Mouse (Mus musculus) cerebellum, postnatal 36 days (tissue): ENCODE data around the gene Apbb1ip.

ENCODE experiments used
- DNase-seq, 2 experiments: peaks; one replicate each; pipeline ENCODE4 v3.0.0; 2021 to 2022; ENCODE audit warnings: mixed read lengths in 2 of 2

Gene Apbb1ip

GRCm38 (mm10) chr2:22773549-22774180 is at the start of gene Apbb1ip:
TSS of gene Apbb1ip (plus strand) at chr2:22774094.
- no peak for DNase-seq

DNA sequence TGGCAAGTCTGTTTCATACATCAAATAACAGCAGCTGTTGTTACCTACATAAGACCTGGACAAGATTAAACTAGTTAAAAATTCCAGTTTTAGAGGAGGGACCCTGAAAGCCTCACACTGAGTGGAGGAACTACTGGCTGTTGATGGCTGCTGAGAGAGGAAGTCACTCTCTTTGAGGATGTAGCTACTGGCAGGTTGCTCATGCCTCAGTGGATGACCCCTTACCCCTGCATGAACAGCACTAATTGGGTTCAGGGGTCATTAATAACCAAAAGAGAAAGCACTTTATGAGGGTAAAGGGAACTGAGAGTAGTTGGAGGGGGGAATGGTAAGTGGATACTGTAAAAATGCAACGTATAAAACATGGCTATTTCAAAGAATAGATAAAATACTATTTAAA is 46.8 kb upstream of the Apbb1ip start:
- no peak for DNase-seq

DNA sequence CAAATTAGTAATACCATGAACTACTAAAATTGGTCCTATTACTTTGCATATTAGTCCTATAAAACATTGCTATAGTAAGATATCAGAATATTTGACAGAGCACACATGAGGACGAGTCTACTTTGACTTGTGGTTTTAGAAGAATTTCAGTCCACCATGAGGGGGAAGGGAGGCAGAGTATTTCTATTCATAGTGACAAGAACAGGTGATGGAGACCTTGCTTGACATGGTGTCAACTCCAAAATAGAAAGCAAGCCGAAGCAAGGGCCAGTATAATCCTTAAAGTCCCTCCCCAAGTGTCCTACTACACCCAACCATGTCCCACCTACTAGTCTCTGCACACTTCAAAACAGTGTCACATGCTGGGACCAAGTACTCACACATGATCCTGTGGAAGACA is 37.8 kb upstream of the Apbb1ip start:
- DNase-seq: no peak

GRCm38 (mm10) chr2:22739369-22739768 is 34.5 kb upstream of the Apbb1ip start:
- DNase-seq: no peak

DNA sequence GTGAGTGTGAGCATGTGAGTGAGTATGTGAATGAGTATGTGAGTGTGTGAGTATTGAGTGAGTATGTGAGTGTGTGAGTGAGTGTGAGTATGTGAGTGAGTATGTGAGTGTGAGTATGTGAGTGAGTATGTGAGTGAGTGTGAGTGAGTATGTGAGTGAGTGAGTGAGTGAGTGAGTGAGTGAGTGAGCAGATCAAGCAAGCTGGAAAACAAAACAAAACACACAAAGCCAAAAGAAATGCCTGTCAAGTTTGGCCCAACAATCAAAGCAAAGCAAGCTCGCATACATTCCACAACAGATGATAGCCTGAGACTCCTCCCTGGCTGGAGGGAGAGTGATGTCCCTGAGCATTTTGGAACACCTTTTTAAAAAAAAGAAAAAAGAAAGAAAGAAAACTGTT is 33.5 kb upstream of the Apbb1ip start:
- no peak for DNase-seq

DNA sequence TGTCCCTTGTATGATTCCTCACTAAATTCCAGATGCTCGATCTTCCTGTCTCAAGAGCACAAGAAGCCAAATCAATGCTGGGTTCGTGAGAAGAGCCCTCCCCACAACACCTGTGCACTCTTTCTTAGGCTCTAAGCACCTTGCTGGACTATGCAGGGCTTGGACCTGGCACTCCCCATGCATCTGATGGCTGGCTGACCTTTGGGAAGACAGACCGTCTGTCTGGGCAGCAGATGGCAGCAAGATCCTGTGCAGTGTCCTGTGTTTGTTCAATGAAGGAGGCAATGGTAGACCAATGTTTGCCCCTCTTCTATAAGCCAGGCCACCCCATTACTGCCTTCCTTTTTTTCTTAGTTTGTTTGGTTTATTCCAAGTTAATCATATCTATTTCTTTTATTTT is 32.7 kb upstream of the Apbb1ip start:
- peak; percentile 35 to 44 for DNase-seq

GRCm38 (mm10) chr2:22744121-22744761 is 29.7 kb upstream of the Apbb1ip start:
- no peak for DNase-seq

DNA sequence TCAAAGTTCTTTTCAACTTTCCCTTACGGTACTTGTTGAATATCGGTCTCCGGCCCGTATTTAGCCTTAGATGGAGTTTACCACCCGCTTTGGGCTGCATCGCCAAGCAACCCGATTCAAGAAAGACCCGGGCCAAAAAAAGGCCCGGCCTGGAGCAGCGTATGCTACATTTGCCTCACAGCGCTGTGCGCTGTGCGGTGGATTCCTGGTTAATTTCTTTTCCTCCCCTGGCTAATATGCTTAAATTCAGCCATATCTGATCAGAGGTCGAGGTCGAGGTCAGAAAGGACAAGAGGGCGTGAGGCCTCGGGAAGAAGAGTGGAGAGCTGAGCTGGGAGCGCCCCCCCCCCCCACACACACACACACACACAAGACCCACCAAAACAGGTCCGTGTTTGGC is 29.0 kb upstream of the Apbb1ip start:
- no peak for DNase-seq

DNA sequence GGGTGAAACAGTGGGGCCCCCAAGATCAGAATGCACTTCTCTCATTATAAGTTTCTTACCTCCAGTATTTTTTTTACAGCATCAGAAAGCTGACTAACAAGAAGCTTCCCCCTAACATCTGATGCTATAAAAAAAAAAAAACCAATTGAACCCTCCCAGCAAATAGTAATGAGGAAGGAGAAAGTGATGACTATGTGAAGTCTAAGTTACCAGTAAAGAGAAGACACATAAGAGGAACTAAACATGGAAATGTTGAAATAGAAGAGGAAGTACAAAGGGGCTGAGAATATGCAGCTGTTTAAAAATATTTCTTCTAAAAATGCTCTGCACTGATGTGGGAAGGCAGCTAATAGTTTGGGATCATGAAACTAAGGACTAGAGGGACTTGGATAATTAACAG is 27.1 kb upstream of the Apbb1ip start:
- DNase-seq: no peak

DNA sequence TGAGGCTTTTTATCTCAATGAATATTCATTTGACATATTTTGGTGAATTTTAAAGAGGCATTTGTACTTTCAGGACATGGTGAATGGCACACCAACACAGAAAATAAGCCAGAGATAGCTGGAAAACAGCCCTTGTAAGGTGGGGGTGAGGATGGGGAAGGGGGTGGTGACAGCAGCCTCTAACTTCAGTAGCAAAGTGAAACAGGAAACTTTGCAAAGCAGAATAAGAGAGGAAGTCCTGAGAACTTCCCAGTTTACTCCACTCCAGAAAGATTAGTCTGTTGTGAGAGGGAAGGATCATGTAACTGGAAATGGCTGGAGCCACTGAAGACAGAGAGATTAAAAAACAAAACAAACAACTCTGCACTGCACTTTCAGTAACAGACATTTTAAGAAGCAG is 26.0 kb upstream of the Apbb1ip start:
- no peak for DNase-seq

GRCm38 (mm10) chr2:22749761-22750160 is 24.1 kb upstream of the Apbb1ip start:
- DNase-seq: no peak

GRCm38 (mm10) chr2:22752492-22752891 is 21.4 kb upstream of the Apbb1ip start:
- no peak for DNase-seq

GRCm38 (mm10) chr2:22753461-22754075 is 20.3 kb upstream of the Apbb1ip start:
- DNase-seq: no peak

DNA sequence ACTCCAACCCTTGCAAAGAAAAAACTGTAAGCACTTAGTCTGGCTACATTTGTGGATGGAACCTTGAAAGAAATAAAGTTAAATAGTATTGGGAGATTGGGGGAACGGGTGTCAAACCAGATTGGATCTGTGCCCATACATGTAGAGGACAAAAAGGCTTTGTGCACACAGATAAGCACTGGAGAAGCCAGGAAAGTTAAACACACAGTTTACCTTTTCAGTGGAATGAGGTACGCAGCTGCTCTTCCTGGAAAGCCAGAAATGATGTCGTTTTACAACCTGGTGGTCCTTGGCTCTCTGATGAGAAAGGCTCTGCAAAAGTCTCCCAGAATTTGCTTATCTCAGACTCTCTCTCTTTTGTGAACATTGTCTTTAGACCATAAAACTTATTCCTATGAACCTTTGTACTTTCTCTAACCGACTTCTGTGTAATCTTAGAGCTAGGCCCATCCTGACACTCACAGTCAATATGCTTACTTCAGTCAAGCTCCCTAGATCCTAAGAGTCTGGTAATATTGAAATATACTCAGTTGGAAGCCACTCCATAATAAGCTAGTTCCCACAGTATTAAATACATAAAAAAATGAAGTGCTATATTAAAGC is 19.6 kb upstream of the Apbb1ip start:
- DNase-seq: no peak

GRCm38 (mm10) chr2:22755561-22755960 is 18.3 kb upstream of the Apbb1ip start:
- no peak for DNase-seq

- peak; percentile 49 to 67 for DNase-seq
Observed at GRCm38 (mm10) chr2:22758310-22758972, 15.5 kb upstream of the Apbb1ip start.

DNA sequence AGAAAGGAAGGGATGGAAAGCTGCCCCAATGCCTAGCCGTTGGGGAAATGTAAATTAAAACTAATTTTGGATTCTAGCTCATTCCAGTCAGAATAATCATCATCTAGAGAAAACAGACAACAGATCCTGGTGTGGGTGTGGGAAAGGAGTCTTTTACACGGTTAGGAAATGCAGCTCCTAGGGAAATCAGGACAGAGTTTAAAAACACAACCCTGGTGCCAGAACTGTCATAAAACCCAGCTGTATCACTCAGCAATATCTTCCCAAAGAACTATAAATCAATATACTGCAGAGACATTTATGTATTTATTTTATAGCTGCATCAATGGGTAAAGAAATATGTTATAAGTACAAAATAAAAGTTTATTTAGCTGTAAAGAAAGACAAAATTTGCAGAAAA is 13.4 kb upstream of the Apbb1ip start:
- no peak for DNase-seq

- no peak for DNase-seq
Observed at GRCm38 (mm10) chr2:22761103-22761521, 12.8 kb upstream of the Apbb1ip start.

- DNase-seq: no peak
Observed at GRCm38 (mm10) chr2:22764774-22765387, 9.0 kb upstream of the Apbb1ip start.

- no peak for DNase-seq
Observed at GRCm38 (mm10) chr2:22771311-22771710, 2.6 kb upstream of the Apbb1ip start.

DNA sequence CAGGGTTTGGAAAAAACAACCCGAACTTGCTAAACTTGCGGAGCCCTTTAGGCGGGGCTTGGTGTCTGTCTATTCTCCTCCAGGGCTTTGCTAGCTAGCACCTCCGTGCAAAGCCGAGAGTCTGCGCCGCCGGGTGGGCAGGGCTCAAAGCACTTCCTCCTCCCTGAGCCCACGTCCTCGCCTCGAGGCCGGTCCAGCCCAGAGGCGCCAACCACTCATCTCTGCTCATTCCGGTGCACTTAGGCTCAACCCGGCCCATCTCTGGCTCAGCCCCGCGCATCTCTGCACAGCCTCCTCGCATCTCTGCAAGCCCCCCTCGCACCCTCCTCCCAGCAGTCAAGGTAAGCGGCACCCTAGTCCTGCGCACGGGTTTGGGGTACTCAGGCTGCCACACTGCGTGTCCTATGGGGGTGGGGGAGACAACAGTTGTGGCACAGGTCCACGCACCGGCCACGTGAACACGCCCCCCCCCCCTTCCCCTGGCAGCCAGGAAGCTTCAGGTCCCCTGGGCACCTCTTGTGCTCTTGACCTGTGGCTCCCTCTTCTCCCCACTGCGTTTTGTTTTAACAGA is 372 bp downstream of the Apbb1ip start:
- peak; percentile 8 to 16 for DNase-seq

GRCm38 (mm10) chr2:22775213-22775612 is 1.3 kb downstream of the Apbb1ip start:
- DNase-seq: no peak

DNA sequence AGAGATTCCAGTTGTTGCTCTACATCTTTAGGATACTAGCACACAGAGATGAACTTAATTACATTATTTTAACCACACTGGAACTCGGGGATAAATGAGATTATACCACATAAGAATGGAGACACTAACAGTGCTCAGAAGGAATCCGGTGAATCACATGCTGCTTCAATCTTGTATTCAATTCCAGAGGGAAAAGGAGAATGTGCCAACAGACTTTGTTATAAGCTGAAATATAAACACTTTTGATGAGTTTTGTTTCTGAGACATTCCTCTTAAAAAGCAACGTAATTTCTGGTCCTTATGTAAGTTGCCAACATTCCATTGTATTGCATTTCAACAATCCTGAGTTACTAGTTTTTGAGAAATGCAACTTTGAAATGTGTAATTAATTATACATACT is 1.8 kb downstream of the Apbb1ip start:
- no peak for DNase-seq
